Mouse (Mus musculus): ENCODE results near the gene Kank2. TPM values are rescaled to one million over a fixed set of nuclear protein-coding genes. Genes with fewer than 3 reads are reported as not detected.

The Kank2 gene
- polyA plus RNA-seq, 1 experiment = 23.0 TPM

DNA sequence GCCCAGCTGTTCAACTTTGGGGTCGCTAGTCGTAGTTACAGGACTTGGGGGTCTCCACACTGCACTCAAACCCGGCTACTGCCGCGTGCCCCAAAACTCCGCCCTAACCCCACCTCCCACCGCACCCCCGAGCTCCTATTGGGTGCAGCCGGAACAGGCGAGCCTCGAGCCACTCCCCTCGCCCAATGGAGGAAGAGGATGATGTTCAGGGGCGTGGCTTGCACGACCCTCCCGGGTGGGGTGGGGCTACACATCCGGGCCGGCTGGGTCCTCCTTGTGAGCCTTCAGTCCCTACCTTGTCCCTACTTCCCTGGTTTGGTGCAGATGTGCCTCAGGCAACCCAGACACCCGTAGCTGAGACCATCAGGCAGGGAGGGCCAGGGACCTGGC lies 74.4 kb downstream of the Kank2 start:
- H3K36me3 ChIP-seq (ENCODE audit: control insufficient read depth, insufficient read depth, low read length) = no peaks in the 10 kb centered on the region
- no peak for TF ChIP-seq CTCF (IDR thresholded peaks at IDR 0.05; ENCODE audit: extremely low read depth, insufficient read length, insufficient replicate concordance, low read depth, low read length)
- peak; percentile 69; the same call in 1 of the 2 replicates for TF ChIP-seq POLR2A (IDR thresholded peaks at IDR 0.05; ENCODE audit: low read depth, low read length)
- no peaks in the 10 kb centered on the region for H3K27me3 ChIP-seq (ENCODE audit: control insufficient read depth, insufficient read depth, low read length)
- WGBS = under 1% methylated on average over 18 of the region's 18 CpGs
- peak overlapping the region; percentile 87 for H3K4me3 ChIP-seq (ENCODE audit: low read depth, low read length)
- H3K27ac ChIP-seq (ENCODE audit: insufficient read depth, low read depth, low read length) = peak overlapping the region; percentile 94
- peaks cover 30% of the 10 kb centered on the region for H3K4me1 ChIP-seq (ENCODE audit: control insufficient read depth, insufficient read depth, insufficient read length, low read length)

DNA sequence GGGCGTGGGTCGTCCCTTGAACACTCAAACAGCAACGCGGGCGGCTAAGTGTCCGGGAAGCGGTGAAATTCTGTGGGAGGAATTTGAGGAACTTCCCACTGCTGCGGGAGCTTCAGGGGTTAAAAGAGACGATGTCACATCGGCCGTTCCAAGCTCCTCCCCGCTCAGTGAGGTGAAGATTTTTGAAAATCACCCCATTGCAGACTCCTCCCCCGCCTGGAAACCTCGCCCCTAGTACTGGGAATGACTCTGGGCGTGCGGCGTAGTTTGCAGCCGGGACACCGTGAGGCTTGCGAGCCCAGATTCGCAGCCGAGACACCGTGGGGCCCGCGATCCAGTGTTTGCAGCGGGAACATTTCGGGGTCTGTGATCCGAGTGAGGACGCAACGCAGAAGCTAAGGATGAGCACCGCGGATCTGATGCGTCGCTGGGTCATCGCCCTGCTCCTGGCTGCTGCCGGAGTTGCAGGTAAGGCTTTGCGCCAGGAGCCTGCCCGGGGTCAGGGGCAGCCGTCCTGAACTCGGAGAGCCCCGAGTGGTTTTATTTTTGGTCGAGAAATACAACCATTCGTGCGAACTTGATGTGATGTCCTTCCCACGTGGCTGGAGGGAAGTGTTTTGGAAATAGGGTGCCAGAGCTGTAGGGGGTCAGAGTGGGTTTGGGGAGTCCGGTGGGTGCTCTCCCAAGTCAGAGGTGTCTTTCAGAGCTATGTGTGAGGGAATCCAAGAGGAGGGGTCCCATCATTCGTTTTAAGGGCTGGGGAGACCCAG lies 75.0 kb downstream of the Kank2 start, which contains the start of gene Ldlr:
Ldlr (plus strand) TSS at position 107 of the 770 bp plus-strand sequence.
- under 1% methylated on average over 47 of the region's 47 CpGs for WGBS
- H3K27ac ChIP-seq (ENCODE audit: insufficient read depth, low read depth, low read length) = peak within 1 kb of the TSS; percentile 94

DNA sequence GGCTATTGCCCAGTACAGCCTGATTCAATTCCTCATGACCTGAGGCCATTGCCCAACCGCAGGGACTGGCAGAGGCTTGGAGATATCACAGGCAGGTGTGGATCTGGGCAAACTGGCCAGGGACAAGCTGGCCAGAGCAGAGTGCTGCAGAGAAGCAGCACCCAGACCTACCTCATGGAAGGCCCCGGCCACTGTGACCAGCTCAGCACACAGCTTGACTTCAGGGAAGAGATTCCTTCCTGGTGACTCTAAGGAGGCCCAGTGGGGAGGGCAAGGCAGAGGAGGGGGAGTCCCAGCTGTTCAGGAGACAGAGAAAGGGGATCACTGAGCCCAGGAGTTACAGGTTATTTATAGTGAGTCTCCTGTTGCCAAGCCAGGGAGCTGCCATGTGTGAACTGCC lies 77.5 kb downstream of the Kank2 start:
- Histone ChIP-seq H3K4me3 (ENCODE audit: low read depth, low read length) (no peak overlapping the region), H3K27ac (ENCODE audit: insufficient read depth, low read depth, low read length) (no peak overlapping the region), H3K27me3 (ENCODE audit: control insufficient read depth, insufficient read depth, low read length) (no peaks in the 10 kb centered on the region), H3K4me1 (ENCODE audit: control insufficient read depth, insufficient read depth, insufficient read length, low read length) (peaks cover 22% of the 10 kb centered on the region), H3K36me3 (ENCODE audit: control insufficient read depth, insufficient read depth, low read length) (no peaks in the 10 kb centered on the region)
- WGBS = 71% methylated on average over 2 of the region's 2 CpGs
- TF ChIP-seq CTCF (IDR thresholded peaks at IDR 0.05; ENCODE audit: extremely low read depth, insufficient read length, insufficient replicate concordance, low read depth, low read length) (no peak), POLR2A (IDR thresholded peaks at IDR 0.05; ENCODE audit: low read depth, low read length) (no peak)

More for the DNA sequence above, 75.0 kb downstream of the Kank2 start, which contains the start of gene Ldlr:
- no peaks in the 10 kb centered on the region for H3K27me3 ChIP-seq (ENCODE audit: control insufficient read depth, insufficient read depth, low read length)
- H3K4me3 ChIP-seq (ENCODE audit: low read depth, low read length) = peak within 1 kb of the TSS; percentile 87
- TF ChIP-seq POLR2A (IDR thresholded peaks at IDR 0.05; ENCODE audit: low read depth, low read length) (peak; percentile 94), CTCF (IDR thresholded peaks at IDR 0.05; ENCODE audit: extremely low read depth, insufficient read length, insufficient replicate concordance, low read depth, low read length) (no peak)
- H3K4me1 ChIP-seq (ENCODE audit: control insufficient read depth, insufficient read depth, insufficient read length, low read length) = peaks cover 29% of the 10 kb centered on the region
- no peaks in the 10 kb centered on the region for H3K36me3 ChIP-seq (ENCODE audit: control insufficient read depth, insufficient read depth, low read length)

DNA sequence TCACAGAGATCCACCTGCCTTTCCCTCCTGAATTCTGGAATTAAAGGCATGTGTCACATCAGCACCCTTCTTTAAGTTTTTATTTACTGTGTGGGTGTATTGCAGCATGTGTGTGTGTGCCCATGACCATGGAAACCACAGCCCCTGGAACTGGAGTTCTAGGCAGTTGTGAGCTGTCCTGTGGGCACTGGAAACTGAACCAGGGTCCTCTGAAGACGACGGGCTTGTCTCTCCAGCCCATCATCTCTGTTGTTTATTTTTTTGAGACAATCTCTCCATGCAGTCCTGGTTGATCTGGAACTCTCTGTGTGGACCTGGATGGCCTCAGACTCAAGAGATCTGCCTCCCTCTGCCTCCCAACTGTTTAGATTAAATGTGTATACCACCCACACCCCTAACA lies 81.5 kb downstream of the Kank2 start:
- no peak overlapping the region for H3K4me3 ChIP-seq (ENCODE audit: low read depth, low read length)
- H3K4me1 ChIP-seq (ENCODE audit: control insufficient read depth, insufficient read depth, insufficient read length, low read length) = peaks cover 17% of the 10 kb centered on the region
- no peak for TF ChIP-seq POLR2A (IDR thresholded peaks at IDR 0.05; ENCODE audit: low read depth, low read length)
- TF ChIP-seq CTCF (IDR thresholded peaks at IDR 0.05; ENCODE audit: extremely low read depth, insufficient read length, insufficient replicate concordance, low read depth, low read length) = no peak
- H3K36me3 ChIP-seq (ENCODE audit: control insufficient read depth, insufficient read depth, low read length) = no peaks in the 10 kb centered on the region
- H3K27ac ChIP-seq (ENCODE audit: insufficient read depth, low read depth, low read length) = no peak overlapping the region
- WGBS = 88% methylated on average over 2 of the region's 2 CpGs
- no peaks in the 10 kb centered on the region for H3K27me3 ChIP-seq (ENCODE audit: control insufficient read depth, insufficient read depth, low read length)

Other genes starting within 250 kb of the Kank2 start
- gene Timm29, start 206.0 kb downstream of the Kank2 start, polyA plus RNA-seq (2012; rRNA removed) = 11.0 and 14.7 TPM in 2 replicates
- 22.5 and 35.9 TPM in 2 replicates for gene Yipf2, start 205.9 kb downstream of the Kank2 start, polyA plus RNA-seq (2012; rRNA removed)
- 19.0 and 34.1 TPM in 2 replicates for gene Smarca4, start 182.6 kb downstream of the Kank2 start, polyA plus RNA-seq (2012; rRNA removed)
- gene Ldlr, start 75.3 kb downstream of the Kank2 start, polyA plus RNA-seq (2012; rRNA removed) = 37.2 and 58.9 TPM in 2 replicates
- 11.0 and 22.6 TPM in 2 replicates for gene Spc24, start 38.4 kb downstream of the Kank2 start, polyA plus RNA-seq (2012; rRNA removed)
- gene Angptl8, start 36.8 kb upstream of the Kank2 start, polyA plus RNA-seq (2012; rRNA removed) = 10.2 and 12.3 TPM in 2 replicates
- gene Dock6, start 53.9 kb upstream of the Kank2 start, polyA plus RNA-seq (2012; rRNA removed) = 36.4 and 73.5 TPM in 2 replicates
- gene Rab3d, start 119.4 kb upstream of the Kank2 start, polyA plus RNA-seq (2012; rRNA removed) = 48.9 and 86.7 TPM in 2 replicates
- 0.71 and 1.2 TPM in 2 replicates for gene Ccdc159, start 128.7 kb upstream of the Kank2 start, polyA plus RNA-seq (2012; rRNA removed)
- 81.5 and 113 TPM in 2 replicates for gene Tmem205, start 128.8 kb upstream of the Kank2 start, polyA plus RNA-seq (2012; rRNA removed)
- gene Plppr2, start 138.3 kb upstream of the Kank2 start, polyA plus RNA-seq (2012; rRNA removed) = 5.2 and 5.5 TPM in 2 replicates
- 4.7 and 7.1 TPM in 2 replicates for gene Swsap1, start 157.0 kb upstream of the Kank2 start, polyA plus RNA-seq (2012; rRNA removed)
- 0.95 and 2.4 TPM in 2 replicates for gene Epor, start 164.8 kb upstream of the Kank2 start, polyA plus RNA-seq (2012; rRNA removed)
- gene Rgl3, start 190.7 kb upstream of the Kank2 start, polyA plus RNA-seq (2012; rRNA removed) = 3.4 and 3.8 TPM in 2 replicates
- 0.05 TPM in 1 of 2 replicates, not detected in the other for gene Ccdc151, start 203.9 kb upstream of the Kank2 start, polyA plus RNA-seq (2012; rRNA removed)
- 82.7 and 169 TPM in 2 replicates for gene Prkcsh, start 204.1 kb upstream of the Kank2 start, polyA plus RNA-seq (2012; rRNA removed)